Mouse (Mus musculus) cerebral cortex, adult 2 months (tissue): ENCODE results near the gene Hist1h3c.

Experiments used
- WGBS: fragments of 180-500 bp; shearing (Covaris S2); methylation state at CpG from one replicate; pipeline ENCODE4 v1.1.7; 2018; 5-methylcytosine and 5-hydroxymethylcytosine counted together

Gene Hist1h3c

GRCm38 (mm10) chr13:23745381-23746161 is at the start of gene Hist1h3c:
Gene Hist1h3c, minus strand, starts transcription at chr13:23745602.
- WGBS: under 1% methylated on average over 26 of the region's 28 CpGs

GRCm38 (mm10) chr13:23792520-23792919 is 47.1 kb upstream of the Hist1h3c start:
- 40% methylated on average over 2 of the region's 2 CpGs for WGBS

DNA sequence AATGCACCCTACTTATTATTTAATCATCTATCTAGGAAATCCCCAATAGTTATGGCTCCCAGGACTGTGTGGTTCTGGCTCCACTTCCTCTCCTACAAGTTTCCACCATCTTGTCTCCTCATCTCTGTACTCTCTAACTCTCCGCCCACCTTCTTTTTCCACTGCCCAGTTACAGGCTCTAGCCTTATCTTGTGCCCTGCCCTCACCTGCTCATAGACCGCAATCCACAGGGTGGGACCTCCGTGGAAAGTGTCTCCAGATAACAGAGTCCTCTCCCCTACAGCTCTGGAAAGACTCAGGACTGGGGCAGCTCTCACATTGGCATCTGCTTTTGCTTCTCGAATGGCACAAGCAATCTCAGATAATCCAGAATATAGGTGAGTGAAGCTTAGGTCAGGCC is 33.6 kb upstream of the Hist1h3c start:
- 96% methylated on average over 4 of the region's 4 CpGs for WGBS

GRCm38 (mm10) chr13:23778339-23778738 is 32.9 kb upstream of the Hist1h3c start:
- 93% methylated on average over 7 of the region's 7 CpGs for WGBS

DNA sequence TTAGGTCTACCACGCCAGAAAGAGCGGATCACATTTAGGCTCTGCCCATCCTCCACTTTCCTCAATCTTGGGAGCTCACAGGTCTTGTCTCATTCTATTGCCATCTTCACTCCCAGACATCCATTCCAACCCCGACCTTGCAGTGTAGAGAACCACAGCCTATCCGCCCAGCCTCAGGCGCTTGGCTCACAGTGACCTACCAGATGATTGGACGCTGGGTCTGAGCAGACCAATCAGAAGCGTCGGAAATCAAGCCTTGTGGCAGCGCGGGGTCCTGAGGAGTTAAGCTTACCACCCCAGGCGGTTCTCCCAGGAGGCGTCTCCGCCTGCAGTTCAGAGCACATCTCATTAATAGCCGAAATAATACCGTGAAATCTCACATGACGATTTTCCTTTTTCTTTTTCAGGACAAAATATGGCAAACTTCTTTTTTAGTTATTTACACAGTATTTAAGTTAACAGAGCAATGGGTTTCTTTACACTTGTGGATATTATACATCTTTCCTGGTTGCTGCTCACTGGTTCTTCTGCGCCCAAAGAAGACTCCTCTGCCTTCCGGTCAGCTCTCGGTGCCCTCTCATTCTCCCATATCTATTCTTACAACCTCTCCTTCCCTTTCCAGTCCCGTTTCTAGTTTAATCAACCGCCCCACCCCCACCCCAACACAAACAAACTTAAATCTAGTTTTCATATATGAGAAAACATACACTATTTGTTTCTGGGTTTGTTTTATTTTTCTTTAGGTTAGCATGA is 27.3 kb upstream of the Hist1h3c start:
- 26% methylated on average over 21 of the region's 21 CpGs for WGBS

DNA sequence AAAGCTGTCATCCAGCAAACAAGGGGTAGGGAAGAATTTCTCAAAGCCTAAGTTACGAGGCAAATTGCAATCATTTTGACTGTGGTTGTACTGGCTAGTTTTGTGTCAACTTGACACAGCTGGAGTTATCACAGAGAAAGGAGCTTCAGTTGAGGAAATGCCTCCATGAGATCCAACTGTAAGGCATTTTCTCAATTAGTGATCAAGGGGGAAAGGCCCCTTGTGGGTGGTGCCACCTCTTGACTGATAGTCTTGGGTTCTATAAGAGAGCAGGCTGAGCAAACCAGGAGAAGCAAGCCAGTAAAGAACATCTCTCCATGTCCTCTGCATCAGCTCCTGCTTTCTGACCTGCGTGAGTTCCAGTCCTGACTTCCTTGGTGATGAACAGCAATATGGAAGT is 24.2 kb upstream of the Hist1h3c start, which contains the start of gene Trim38:
TSS of gene Trim38 (plus strand) at position 301 of the 400 bp plus-strand sequence.
- WGBS: 94% methylated on average over 2 of the region's 2 CpGs

DNA sequence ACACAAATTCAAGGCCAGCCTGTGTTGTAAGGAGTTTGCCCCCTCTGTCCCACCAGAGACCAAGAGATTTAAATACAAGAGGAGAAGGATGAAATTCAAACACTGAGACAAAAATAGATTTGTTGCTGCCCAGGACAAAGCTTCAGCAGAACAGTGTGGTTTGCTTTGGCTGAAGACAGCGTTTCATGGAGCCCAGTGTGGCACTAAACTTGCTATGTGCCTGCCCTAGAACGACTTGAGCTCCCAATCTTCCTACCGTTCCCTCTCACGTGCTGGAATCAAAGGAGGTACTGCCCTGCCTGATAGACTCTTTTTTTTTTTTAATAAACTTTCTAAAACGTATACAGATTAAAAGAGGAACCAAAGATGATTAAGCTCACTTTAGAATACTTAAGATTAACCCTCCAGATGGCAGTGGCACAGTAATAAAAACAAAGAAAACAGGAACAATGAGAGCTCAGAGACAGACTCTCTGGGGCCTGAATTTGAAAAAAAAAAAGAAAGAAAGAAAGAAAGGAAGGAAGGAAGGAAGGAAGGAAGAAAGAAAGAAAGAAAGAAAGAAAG is 23.5 kb upstream of the Hist1h3c start:
- WGBS: 56% methylated on average over 5 of the region's 5 CpGs

- WGBS: 90% methylated on average over 1 of the region's 1 CpGs
Observed at GRCm38 (mm10) chr13:23765172-23765513, 19.7 kb upstream of the Hist1h3c start.

DNA sequence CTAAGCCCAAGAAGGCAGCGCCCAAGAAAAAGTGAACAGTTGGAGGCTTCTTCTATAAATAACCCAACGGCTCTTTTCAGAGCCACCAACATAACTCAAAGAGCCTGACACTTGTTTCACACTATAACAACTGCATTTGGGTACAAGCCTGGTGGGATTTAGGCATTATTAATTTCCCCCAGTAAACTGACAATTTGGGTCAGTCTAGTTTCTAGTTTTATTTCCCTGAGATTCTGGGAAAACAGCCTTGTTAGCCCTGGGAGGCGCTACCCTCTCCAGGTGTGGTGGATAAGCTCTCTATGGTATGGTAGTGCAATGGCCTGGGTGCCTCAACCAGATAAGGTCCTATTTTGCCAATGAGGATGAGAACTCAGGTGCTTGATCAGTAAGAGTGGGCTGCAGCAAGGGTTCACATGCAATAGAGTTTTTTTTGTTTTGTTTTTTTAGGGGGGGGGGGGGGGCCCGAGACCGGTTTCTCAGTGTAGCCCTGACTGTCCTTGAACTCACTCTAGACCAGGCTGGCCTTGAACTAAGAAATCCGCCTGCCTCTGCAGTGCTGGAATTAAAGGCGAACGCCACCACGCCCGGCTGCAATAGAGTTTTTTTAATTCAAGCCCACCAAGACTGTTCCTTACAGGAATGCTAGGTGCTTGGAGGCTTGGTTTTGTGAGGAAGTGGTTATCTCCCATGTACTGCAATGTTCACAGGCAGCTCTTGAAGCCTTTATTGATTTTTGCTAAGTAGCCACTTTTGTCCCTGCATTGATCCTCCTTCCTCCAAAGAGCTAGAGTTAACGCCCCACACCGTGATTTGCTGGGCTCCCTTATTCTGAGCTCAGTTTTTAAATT is 19.1 kb upstream of the Hist1h3c start:
- 49% methylated on average over 12 of the region's 12 CpGs for WGBS

GRCm38 (mm10) chr13:23763586-23764323 is 18.4 kb upstream of the Hist1h3c start, which contains the start of gene Hist1h1a:
Gene Hist1h1a, plus strand, starts transcription at chr13:23763666.
- WGBS: 3% methylated on average over 34 of the region's 34 CpGs

- 2% methylated on average over 10 of the region's 10 CpGs for WGBS
Observed at GRCm38 (mm10) chr13:23763242-23763585, 17.8 kb upstream of the Hist1h3c start.

GRCm38 (mm10) chr13:23761871-23762821 is 16.7 kb upstream of the Hist1h3c start, which contains the start of gene Hist1h3a:
Gene Hist1h3a, minus strand, starts transcription at chr13:23762386.
- WGBS: under 1% methylated on average over 43 of the region's 52 CpGs

GRCm38 (mm10) chr13:23760972-23761864 is 15.8 kb upstream of the Hist1h3c start, which contains the start of gene Hist1h4a:
Gene Hist1h4a, minus strand, starts transcription at chr13:23761230.
- under 1% methylated on average over 63 of the region's 72 CpGs for WGBS

DNA sequence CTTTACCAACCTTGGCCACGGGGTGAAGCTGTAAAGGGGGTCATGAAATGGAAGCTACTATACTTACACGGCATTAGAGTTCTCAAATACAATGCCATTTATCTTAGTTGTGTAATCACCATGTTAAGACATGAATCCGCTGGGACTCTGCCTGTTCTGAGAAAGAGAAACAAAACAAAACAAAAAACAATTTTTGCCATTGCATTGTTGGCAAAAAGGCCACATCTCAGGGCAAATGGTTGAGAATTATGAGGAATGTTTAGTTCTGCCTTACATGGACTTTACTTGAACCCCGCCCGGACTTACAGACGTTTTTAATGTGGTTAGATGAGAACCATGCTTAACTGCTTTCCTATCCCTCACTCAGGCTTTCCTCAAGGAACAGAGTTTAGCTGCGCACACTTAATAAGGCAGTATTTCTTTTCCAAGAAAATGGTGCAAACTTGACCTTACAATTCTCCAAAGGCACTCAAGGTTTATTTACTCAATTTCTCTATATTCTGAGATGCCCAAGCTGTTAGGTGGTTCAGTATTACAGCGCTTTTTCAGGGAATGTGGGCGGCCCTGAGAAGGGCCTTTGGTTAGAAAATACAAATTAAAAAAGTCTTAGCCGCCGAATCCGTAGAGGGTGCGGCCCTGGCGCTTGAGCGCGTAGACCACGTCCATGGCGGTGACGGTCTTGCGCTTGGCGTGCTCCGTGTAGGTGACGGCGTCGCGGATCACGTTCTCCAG is 15.0 kb upstream of the Hist1h3c start:
- 2% methylated on average over 22 of the region's 27 CpGs for WGBS

GRCm38 (mm10) chr13:23759916-23760239 is 14.5 kb upstream of the Hist1h3c start:
- WGBS: 78% methylated on average over 1 of the region's 1 CpGs

DNA sequence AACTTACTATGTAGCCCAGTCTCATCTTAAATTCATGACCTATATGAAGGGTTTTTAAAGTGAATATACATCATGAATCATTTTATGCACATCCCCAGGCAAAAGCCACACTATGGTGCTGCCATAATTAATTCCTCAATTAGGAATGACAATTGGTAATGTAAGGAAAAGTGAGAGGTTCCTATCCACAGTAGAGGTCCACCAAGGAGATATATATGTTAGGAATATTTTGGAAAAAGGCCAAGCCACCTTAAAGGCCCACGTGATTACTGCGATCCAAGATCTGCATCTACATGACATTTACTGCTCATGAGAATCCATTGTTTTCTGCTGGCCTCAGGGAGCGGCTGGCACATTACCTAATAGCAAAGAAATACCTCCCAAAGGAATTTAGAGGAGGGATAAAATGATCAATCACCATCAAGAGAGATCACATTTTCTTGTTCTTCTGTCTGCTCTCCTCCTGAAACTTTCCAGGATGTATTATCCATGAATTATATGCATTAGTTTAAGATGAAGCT is 13.9 kb upstream of the Hist1h3c start:
- 69% methylated on average over 3 of the region's 3 CpGs for WGBS

GRCm38 (mm10) chr13:23757921-23758320 is 12.5 kb upstream of the Hist1h3c start:
- 51% methylated on average over 3 of the region's 3 CpGs for WGBS

DNA sequence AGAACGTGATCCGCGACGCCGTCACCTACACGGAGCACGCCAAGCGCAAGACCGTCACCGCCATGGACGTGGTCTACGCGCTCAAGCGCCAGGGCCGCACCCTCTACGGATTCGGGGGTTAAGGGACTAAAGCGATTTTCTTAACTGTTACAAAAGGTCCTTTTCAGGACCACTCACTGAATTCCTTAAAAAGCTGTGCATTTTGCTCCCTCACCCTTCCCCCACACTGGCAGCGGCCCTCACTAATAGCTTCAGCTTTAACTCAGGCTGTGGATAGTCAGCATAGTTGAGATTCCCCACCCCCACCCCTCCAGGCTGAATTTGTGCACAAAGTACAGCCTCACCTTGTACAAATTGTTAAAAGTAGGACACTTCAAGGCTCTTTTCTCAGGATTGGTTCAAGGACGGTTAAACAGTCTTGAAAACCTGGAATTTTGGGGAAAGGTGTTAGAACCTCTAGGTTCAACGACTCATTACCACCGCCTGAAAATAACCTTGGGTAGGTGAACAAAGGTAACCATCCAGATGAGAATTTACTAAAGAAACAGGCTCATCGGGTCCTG is 11.9 kb upstream of the Hist1h3c start:
- 2% methylated on average over 18 of the region's 23 CpGs for WGBS
